Mouse (Mus musculus) heart, adult 18-20 months (tissue): ENCODE measurements around the gene Dnajb2. TPM values are rescaled to one million over a fixed set of nuclear protein-coding genes. Genes with fewer than 3 reads are reported as not detected.

Source experiments
- DNase-seq, 2 experiments: peaks; one replicate each; pipeline ENCODE4 v3.0.0; 2021 to 2022; ENCODE audit warnings: mixed read lengths in 1 of 2
- total RNA-seq, 2 experiments: library from RNA; stranded (reverse); gene quantifications; 2 replicates each; pipeline ENCODE4 v1.2.3; 2021

The Dnajb2 gene
- total RNA-seq, 2 experiments from 2014 or later: 123 to 127 TPM

DNA sequence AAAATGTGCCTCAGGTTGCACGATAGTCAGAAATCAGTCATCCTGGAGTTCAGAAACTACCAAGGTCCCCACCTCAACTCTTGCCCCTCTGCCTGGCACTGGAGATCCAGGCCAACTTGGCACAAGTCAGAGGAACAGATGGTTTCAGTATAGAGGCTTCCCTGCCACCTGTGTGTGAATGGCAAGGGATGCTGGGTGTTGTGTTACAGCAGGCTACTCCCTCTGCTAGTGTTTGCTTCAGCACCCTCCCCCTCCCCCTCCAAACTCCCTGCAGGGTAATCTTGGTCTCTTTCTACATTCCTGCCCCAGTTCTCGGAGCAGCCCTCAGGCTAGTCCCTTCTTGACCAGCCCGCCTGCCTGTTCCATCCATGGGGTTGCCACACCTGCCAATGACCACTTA is 14.3 kb downstream of the Dnajb2 start:
- DNase-seq: no peak

DNA sequence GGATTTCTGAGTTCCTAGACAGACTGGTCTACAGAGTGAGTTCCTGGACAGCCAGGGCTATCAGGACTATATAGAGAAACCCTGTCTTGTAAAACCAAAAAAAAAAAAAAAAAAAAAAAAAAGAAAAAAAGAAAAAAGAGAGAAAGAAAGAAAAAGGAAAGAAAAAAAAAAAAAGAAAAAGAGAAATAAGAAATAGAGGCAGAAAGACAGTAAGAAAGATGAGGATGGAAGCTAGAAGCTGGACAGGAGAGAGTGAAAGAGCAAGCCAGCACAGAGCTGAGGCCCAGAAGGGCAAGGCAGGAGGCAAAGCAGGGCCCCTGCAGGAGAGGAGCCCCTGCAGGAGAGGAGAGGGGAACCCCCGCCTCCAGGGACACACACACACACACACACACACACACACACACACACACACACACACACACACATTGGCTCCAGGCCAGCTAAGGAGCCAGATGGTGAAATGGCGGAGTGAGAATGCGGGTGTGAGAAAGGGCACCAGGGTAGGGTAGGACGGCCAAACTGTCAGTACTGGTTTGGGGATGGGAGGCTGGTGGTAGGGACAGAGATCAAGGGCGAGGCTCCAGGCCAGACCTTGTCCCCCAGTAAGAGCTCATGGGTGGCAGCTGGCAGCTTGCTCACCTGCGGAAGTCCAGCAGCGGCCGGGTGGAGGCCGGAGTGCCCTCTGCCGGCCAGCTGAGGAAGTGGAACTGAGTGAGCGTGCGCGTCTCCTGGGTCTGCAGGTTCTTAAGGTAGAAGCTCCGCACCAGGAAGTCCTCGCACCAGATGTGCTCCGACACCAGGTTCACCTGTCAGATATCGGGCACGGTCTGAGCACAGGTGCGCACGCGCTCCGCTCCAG is 15.1 kb downstream of the Dnajb2 start:
- DNase-seq: peak; percentile 83 to 85

DNA sequence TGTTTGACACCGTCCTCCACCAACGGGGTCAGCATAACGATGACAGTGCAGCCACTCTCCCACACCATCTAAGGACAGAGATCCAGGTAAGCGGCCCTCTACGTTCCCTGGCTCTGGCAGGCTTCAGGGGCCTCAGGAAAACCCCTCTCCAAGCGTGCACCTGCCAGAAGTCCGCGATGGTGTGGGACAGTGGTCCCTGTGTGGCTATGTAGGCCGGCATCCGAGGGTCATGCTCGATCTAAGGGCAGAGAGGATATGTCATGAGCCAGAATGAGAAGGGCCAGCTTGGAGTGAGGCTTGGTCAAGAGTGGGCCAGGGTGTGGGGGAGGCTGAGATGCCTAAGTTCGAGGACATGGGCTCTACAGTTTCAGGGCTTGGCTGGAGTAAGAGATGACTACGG is 16.1 kb downstream of the Dnajb2 start:
- no peak for DNase-seq

DNA sequence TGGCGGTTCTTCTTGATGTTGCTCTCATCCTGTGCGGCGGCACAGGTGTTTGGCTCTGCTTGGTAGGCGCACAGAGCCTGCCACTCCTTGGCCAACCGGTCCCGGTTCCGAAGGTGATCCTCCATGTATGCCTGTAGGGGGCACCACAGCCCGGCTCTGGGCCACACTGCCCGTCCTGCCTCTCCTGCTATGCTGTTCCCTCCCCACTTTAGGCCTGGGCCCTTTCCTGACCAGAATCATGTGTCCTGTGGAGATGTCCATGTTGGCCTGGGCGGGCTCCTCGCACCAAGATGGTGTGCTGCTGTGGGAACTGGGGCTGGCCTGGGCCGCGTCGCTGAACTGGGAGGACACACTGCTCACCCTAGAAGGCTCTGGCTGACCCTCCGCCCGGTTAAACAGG is 16.8 kb downstream of the Dnajb2 start:
- no peak for DNase-seq

DNA sequence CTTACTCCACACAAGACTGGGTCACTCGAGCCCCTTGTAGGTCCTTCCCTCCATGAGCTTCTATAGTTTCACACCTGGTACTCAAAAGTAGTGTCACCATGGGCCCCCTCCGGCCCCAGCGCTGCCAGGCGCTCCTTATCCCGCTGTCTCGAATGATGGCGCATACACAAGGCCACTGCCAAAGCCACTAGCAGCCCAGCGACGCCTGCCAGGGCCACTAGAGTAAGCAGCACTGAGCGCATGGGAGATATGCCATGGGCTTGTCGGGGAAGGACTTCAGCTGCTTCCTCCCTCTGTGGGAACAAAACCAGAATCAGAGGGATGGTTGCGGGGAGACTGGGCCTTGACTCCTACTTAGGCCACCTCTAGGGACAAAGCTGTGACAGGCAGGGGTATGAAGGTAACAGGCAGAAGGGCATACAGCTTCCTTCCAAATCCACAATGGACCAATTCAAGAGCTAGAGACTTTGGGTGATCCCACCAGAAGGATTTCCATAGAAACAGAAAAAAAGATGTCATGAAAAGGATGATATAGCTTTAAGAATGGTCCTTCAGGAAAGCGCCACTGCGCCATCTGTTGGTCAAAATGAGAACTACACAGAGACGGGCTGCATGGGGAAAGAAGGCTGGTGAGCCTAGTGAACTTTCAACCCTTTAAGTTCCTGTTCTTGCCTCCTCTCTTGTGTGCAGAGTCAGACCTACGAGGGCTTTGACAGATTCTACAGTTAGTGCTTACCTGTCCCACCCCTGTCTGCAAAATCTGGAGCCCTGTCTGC is 17.8 kb downstream of the Dnajb2 start:
- DNase-seq: peak; percentile 78 to 95

DNA sequence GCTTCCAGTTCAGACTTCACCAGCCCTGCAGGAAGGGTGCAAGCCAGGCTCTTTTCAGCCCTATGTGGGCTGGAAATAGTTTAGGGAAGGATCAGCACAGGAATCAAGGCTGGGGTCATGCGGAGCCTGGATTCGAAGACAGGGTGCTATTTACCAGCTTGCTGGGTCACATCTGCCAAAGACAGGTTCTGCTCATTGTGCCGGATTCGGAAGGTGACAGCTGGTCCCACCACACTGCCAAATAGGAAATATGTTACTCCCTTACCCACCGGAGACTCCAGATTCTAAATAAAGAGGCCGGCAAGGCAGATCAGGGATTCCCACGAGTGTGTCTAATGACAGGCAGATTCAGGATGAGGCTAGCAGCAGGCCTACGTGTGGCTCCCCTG is 18.4 kb downstream of the Dnajb2 start:
- DNase-seq: no peak

DNA sequence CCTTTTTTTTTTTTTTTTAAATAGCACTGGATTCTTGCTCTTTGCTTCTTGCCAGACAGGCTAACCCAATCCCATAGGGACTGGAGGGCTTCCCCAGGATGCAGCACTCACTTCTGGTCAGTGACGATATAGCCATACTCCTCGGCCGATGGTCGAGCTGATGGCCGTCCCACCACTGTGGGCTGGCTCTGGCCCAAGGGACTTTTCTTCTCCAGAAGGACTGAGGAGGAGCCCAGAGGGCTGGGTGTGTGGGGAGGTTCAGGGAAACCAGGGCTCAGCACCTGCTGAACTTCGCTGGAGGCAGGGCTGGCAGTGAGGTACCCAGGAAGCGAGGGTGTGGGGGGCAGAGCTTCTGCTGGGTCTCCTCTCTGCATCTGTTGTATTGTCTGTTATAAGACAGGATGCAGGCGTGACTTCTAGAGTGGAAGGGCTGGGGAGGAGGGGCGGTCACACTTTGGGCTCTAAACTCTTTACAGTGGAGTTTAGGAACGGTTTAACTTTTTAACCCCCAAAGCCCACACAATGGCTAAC is 19.4 kb downstream of the Dnajb2 start:
- no peak for DNase-seq

DNA sequence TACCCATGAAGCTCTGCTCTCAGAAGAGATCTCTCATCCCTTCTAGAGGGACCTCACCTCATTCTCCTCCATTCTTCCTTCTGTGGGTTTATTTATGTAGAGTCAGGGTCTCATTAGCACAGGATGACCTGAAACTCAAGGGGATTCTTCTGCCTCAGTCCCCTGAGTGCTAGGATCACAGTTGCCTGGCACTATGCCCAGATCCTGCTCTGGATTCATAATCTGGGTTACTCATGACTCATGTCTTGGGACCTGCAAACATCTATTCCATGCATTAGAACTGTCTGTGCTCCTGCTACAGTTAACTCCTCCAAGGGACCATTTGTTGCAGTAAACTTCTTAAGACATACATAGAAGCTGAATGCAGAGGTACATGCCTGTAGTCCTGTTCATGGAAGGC is 25.1 kb downstream of the Dnajb2 start:
- no peak for DNase-seq

DNA sequence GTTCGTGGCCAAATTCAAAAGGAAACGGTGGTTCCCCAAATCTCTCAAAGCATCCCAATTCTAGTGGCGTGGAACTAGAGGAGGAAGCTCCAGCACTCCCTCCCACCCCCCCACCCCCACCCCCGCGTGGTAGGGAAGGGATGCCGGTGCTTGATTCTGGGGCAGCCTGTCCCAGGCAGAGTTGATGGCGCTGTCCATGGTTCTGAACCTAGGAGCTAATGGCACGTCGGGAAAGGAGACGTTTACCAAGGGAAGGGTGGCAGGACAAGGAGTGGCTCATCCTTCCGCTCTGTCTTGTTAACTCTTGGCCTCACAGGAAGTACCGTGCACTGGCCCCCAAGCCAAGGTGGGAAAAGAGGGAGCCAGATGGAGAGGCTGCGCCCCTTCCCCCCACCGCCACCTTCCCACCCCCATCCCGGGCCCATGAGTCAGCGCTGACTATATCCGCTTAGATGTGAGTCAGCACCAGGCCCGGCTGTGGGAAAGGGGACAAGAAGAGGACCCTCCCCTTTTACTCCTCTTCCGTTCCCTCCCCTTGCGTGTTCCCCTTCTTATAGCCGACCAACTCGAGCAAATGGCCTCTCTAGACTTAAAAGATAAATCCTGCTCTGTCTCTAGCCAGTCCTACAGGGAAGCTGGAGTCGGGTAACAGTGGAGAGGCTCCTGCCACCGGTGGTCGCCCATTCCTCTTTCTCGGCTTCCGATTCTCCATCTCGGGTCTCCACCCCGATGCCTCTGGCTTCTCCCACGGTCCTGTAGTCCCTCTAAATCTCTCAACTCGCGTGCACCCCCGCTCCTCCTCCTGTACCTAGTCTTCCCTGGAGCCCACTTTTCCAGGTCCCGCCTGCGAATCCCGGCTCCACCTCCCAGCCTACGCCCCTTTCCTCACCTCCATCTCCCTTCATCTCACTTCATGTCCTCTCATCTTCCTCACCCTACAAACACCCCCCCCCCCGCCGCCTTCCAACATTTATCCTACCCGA is 27.1 kb downstream of the Dnajb2 start:
- DNase-seq: peak in 1 of 2 experiments; percentile 79

DNA sequence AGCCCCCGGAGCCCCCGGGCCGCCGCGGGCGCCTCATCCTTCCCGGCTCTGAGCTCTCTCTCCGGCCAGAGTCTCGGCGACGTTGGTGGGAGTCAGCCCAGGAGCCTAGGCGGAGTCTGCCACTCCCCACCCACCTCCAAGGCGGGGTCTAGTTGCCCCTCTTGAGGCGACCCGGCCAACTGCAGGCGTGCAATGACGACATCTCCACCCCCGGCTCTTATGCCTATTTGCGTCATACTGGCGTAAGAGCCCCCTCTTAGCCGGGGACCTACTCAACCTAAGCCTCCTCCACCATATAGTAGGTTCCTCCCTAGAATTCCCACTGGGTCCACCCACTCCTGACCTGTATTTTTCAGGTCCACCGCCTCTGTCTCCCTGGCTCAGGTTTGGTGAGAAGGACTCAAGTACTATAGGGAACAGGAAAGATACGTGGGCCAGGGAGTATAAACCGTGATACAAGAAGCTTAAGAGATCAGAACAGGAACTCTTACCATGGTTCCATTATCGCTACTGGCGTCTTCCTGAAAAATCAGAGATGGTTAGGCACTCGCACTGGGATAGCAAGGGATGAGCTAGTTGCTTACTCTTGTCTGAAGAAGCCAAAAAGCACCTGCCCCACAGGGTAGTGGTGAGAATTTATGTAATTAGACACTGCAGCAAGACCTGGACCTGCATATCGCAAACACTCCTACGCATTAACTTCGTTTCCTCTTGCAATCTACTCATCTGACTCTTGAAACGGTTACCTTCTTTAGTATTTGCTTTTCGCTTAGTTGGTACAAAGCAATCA is 28.1 kb downstream of the Dnajb2 start, which contains the start of gene Ptprn:
Ptprn (minus strand) TSS at position 412 of the 790 bp plus-strand sequence.
- DNase-seq: no peak

DNA sequence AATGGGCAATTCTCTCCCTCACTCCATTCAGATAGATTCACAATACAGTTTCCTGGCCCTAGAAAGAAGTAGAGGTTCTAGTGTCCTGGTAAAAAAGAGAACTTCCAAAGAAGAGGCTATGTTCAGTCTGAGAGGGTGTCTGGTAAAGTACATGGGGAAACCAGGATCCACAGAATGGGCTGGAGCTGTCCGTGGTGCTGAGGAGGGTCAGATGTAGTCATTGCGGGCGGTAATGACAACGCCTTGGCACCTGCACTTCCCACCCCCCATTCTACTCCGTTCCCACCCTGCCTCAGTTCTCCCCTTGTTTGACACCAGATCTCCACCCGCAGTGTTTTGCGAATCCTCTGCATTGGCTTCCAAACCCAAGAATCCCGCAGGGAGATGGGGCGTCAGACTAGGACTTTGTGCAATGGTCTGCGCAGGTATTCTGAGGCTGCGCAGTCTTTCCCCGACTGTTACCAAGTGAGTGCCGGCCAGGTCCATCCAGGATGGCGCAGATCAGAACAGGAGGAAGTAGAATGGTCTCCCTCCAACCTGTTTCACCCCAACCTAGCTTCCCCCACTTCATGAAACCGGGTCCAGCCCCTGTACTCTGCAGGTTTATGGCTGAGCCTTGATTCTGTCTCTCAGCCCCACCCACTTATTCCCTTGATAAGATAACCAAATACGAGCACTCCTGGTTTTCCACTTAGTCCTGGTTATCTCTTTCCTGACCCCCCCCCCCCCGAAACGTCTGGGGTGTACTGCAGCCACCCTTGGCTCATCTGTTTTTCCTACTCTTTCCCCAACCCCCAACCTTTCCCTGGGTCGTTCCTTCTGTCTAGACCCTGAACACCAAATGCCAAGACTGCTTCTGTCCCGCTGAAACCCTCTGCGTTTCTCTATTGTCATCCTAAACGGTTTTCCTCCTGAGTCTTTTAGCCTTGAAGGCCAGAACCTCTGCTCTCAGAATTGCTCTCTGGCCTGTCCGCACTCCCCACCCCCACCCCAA is 41.3 kb downstream of the Dnajb2 start:
- DNase-seq: peak in 1 of 2 experiments; percentile 75

DNA sequence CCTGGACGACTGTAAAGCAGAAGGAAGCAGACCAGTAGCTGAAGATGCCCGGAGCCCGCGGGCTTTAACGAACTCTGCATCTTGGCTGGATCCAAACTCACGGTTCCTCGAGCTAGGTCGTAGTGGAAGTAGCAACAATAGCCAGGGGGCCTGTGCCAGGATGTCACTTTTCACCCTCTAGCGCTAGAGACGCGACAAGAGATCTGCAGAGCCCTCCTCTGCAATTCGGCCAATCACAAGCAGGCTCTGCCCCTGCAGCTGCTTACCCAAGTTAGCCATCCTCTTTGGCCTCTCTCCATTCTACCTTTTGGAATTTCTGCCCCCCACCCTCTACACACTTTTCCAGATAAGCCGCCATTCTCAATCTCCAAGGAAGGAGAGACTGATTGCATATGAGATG is 42.0 kb downstream of the Dnajb2 start, which contains the start of gene Resp18:
Resp18 (minus strand) TSS at position 188 of the 400 bp plus-strand sequence.
- no peak for DNase-seq

DNA sequence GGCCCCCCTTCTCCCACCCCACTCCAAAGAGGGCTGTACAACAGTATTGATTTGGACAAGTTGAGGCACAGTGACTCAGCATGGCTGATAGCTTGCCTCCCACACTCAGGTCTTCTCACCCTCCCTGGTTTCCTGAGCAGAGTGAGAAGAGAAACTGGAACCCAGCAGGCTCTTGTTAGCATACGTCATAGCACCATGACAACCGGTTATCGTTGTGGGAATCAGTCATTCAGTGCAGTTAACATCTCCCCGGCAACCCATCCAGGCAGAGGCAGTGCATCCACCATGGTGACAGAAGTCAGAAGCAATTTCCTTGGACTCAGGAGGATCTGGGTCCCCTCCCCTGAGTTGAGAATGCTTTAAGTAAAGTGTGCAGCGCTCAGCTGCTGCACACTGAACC is 46.8 kb downstream of the Dnajb2 start:
- DNase-seq: no peak

DNA sequence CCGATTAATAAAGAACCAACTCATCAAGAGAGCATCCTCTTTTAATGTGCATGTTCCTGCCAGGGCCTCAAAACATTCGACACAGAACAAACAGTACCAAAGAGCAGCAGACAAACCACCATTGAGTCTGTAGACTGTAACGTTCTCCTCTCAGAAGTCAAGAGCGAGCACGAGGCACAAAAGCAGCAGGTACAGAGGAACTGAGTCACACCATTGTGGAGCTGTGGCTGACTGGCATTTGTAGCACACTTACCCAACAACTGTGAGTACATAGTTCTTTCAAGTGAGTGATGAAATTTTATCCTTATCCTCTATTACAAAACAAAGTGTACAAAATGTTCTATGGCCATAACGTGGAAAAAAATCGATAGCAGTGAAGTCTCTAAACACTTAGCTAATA is 48.7 kb downstream of the Dnajb2 start:
- DNase-seq: no peak

DNA sequence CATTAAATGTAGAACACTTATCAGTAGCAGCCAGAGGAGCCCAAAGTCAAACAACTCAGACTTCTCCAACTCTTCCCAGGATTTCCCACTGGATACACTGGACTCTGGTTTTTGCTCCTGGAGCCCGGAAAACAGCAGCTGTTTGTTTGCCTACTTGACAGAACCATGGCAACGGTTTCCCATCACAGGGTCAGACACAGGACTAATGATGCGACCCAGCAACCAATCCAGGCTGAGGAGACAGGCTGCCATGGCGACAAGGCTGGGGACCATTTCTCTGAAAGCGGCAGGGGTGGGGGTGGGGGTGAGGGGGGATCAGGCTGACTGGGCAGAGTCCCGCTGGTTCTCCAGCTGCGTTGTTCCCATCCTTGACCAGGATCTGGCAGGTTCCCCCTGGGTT is 53.2 kb downstream of the Dnajb2 start:
- DNase-seq: peak; percentile 55 to 58

DNA sequence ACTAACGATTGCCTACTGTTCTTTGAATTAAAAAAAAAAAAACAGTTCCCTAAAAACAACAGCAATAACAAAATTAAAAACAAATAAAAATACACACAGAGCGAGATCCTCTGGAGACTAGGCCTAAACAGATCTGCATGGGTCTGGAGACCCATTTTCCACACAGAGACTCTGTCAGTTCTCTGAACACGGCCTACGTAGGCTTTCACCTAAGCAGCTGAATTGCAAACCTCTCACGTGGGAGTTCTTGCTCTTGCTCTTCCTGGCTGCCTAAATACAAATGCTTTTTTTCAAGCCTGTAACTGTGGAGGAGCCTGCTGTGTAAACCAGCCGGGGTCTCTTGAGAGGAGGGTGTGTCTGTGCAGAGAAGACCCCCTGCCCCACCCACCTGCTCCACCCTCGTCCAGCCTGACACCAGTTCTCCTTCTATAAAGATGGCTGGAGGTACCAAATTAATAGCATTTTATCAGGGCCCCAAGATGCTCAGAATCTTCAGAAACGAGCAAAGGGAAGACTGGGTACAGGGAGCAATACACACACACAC is 53.8 kb downstream of the Dnajb2 start:
- no peak for DNase-seq

DNA sequence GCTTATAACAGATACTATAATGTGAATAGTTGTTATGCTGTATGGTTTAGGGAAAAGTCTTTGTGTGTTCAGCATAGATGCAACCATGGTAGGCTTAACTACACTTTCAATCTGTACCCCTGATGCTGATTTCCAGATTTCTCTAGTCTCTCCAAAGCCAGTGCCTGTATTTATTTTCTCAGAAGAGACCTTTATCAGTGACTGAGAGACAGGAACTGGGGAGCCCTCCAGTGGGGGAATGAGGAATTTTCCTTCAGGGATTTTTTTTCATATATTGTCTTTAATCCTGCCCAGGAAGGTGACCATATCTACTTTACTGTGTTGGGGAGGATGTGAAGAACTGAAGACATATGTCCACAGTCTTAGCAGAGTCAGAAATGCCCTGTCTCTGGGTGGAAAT is 54.4 kb downstream of the Dnajb2 start:
- DNase-seq: peak in 1 of 2 experiments; percentile 51

DNA sequence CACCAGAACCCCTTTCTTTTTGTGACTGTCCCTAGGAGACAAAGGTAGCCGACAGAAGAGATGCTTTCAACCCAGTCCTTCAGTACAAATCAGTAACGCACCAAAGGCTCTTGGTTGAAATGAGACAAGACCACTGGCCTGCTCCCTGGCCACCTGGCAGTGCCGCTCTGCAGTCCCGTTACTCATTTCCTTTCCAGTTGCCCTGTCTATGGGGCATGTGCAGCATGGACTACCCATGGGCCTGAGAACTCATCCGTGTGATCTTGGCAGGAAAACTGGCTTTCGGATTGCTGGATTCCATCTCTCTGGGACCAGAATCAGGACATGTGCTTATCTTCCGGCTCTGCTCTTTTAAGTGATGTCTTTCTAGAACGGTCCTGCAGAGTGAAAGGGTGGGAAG is 55.1 kb downstream of the Dnajb2 start:
- no peak for DNase-seq
